Mouse (Mus musculus) duodenum, adult 2 months (tissue): Measurements from ENCODE around the gene Obox3. TPM values are rescaled to one million over a fixed set of nuclear protein-coding genes. Genes with fewer than 3 reads are reported as not detected.

Experiments
- polyA plus RNA-seq: library from polyadenylated mRNA; depleted of rRNA; stranded (reverse); fragments of >200 nt; gene quantifications from 2 replicates; pipeline ENCODE4 v1.2.3, GENCODE M21; 2012; ENCODE audit warnings: low replicate concordance; rRNA removed

Gene Obox3
- not detected in 2 replicates for polyA plus RNA-seq

GRCm38 (mm10) chr7:15639802-15640201, at the start of gene Obox3:
TSS of gene Obox3 (minus strand) at chr7:15639902.

Other genes with a start within 250 kb of the Obox3 start
- not detected in 2 replicates for gene Obox5, start 110.2 kb upstream of the Obox3 start, polyA plus RNA-seq
- not detected in 2 replicates for gene Obox6, start 199.8 kb upstream of the Obox3 start, polyA plus RNA-seq
- gene Crx, start 240.1 kb upstream of the Obox3 start, polyA plus RNA-seq: not detected in 2 replicates
- gene Crxos, start 242.7 kb upstream of the Obox3 start, polyA plus RNA-seq: not detected in 2 replicates